Mouse (Mus musculus): Measurements from ENCODE around the gene Endou. TPM values are rescaled to one million over a fixed set of nuclear protein-coding genes. Genes with fewer than 3 reads are reported as not detected.

Gene Endou
- polyA plus RNA-seq, 1 experiment from 2014 or later, result 0.86 TPM

DNA sequence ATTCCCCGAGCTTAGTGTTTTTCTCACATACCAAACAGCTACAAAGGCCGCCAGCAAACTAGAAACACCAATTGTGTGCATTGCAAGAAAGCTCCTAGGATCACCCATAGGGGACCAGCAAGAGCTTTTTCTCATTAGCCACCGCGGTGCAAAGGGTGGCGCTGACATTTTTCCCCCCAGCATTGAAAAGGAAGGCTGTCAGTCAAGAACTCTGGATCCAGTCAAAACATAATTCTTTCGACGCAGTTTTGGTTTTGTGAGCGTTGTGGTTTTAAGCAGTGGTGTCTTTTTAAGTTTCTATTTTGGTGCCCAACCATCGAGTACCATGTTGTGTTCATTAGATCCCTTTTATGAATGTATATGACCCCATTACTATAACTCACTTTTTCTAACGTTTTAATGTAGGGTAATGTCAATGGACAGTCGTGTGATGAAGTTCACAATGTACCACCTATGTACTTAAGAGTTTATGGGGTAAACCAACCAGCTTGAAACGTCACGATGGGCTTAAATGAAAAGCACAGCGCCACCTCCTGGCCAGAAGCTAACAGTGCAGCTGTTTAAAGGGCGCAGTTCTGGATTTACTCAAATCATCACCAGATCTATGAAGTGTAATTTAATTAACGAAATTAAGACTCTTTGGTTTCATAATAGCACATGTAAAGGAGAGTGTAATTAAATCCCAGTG lies 66.0 kb downstream of the Endou start:
- no peaks in the 10 kb centered on the region for H3K9me3 ChIP-seq (replicated peaks)
- no peak overlapping the region for H3K4me3 ChIP-seq
- H3K36me3 ChIP-seq, result no peaks in the 10 kb centered on the region
- no peaks in the 10 kb centered on the region; the same call in 1 of the 2 replicates for H3K4me1 ChIP-seq (replicated peaks)
- H3K4me2 ChIP-seq, result no peak overlapping the region
- H3K27ac ChIP-seq, result no peak overlapping the region
- ATAC-seq (replicated peaks; ENCODE audit: insufficient number of reproducible peaks, insufficient read depth, low FRiP score, low read depth), result no peak
- no peaks in the 10 kb centered on the region for H3K27me3 ChIP-seq
- 58% methylated on average over 16 of the region's 16 CpGs for WGBS
- no peak overlapping the region for H3K9ac ChIP-seq

DNA sequence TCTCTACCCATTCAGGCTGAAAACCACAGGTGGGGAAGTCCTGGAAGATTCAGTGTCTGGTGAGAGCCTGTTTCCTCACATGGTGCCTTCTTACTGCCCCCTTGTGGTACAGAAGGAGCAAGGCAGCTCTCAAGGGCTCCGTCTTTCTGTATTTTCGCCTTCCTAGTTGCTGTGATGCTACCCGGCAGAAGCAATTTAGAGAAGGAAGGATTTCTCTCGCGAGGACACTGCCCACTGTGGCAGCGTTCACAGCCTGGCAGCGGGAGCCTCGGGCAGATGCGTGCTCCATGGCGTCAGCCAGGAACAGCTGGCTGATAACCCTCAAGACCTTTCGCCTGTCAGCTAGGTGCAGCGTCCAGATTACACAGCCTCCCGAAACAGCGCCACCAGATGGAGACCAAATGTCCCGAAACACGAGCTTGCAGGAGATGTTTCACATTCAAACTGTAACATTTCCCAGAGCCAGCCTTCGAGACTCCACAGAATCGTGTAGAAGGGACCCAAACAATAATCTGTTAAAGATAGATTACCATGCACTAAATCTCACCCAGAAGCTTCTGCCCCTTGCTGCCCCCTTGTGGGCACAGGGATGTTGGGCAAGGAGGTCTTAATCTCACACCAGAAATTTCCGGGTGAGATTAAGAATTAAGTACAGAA lies 67.3 kb downstream of the Endou start:
- Histone ChIP-seq H3K27ac (peak overlapping the region; percentile 35), H3K9ac (peak overlapping the region; percentile 46), H3K4me2 (peak overlapping the region; percentile 87), H3K4me1 (replicated peaks) (no peaks in the 10 kb centered on the region; the same call in 1 of the 2 replicates), H3K27me3 (no peaks in the 10 kb centered on the region), H3K4me3 (peak overlapping the region; percentile 54), H3K36me3 (no peaks in the 10 kb centered on the region), H3K9me3 (replicated peaks) (no peaks in the 10 kb centered on the region)
- 5% methylated on average over 19 of the region's 19 CpGs for WGBS
- peak; percentile 59; the same call in 1 of the 2 replicates for ATAC-seq (replicated peaks; ENCODE audit: insufficient number of reproducible peaks, insufficient read depth, low FRiP score, low read depth)

Other genes with a start within 250 kb of the Endou start
- gene Rpap3, start 25.5 kb downstream of the Endou start, polyA plus RNA-seq (2015; fragmentation: Nextera tagmentation; extraction: Ambion mirVana), result 16.8 and 18.7 TPM in 2 replicates
- gene Rapgef3, start 36.6 kb upstream of the Endou start, polyA plus RNA-seq (2015; fragmentation: Nextera tagmentation; extraction: Ambion mirVana), result 20.0 and 24.0 TPM in 2 replicates
- gene Slc48a1, start 47.2 kb upstream of the Endou start, polyA plus RNA-seq (2015; fragmentation: Nextera tagmentation; extraction: Ambion mirVana), result 64.3 and 76.8 TPM in 2 replicates
- gene Hdac7, start 113.2 kb upstream of the Endou start, polyA plus RNA-seq (2015; fragmentation: Nextera tagmentation; extraction: Ambion mirVana), result 20.4 and 34.5 TPM in 2 replicates
- 1.2 and 1.3 TPM in 2 replicates for gene Vdr, start 179.3 kb upstream of the Endou start, polyA plus RNA-seq (2015; fragmentation: Nextera tagmentation; extraction: Ambion mirVana)
- 31.9 and 40.5 TPM in 2 replicates for gene Tmem106c, start 232.9 kb upstream of the Endou start, polyA plus RNA-seq (2015; fragmentation: Nextera tagmentation; extraction: Ambion mirVana)

Measured in heart, embryonic 15.5 days (tissue).